Mouse (Mus musculus) urinary bladder, postnatal 25 days (tissue): ENCODE measurements around the gene Tcea3.

Experiments
- DNase-seq: peaks from one replicate; pipeline ENCODE4 v3.0.0; 2022; ENCODE audit warnings: low spot score

Gene Tcea3

DNA sequence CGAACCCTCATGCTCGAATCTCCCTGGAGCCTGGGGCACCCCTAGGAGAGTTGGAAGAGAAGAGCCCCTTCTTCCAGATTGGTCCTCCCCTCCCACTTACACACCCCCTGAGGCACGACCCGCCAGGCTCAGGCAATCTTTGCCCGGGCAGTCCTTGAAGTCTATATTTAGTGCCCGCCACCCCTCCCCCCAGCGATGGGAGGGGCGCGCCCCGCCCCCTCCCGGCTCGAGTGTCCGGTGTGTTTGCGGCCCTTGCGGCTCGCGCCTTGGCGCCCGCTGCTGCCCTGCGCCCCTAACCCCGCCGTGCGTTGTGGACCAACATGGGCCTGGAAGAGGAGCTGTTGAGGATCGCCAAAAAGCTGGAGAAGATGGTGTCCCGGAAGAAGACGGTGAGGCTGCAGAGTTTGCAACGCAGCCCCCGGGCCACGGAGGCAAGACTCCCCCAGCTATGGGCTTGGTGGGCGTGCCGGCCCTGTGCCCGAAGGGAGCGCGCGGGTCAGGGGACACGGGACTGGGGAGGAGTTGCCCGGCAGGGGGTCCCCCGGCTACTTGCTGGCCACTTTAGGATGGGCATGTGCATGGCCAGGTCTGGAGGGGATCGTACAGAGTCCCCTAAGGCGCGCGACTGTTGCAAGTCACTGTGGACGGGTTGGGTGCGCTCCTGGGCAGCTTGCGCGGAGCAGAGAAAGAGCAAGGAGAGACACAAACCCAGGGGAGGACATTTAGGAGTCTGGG lies at the start of gene Tcea3:
Gene Tcea3 (plus strand): TSS at position 1 of the 735 bp plus-strand sequence.
- no peak for DNase-seq

DNA sequence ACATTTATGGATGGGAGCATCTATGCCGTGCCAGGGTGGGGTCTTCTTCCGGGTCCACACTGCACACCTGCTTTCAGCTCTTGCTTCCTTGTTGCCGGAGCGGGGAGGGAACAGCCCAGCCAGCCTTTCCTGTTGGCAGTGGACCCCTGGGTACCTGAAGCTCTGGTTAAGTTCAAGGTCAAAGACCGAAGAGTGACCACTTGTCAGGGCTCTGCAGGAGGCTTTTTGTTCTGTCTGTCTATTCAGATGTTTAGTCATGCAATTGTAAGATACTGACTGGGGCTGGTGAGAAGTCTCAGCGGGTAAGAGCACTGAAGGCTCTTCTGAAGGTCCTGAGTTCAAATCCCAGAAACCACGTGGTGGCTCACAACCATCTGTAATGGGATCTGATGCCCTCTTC lies 48.7 kb upstream of the Tcea3 start:
- no peak for DNase-seq

DNA sequence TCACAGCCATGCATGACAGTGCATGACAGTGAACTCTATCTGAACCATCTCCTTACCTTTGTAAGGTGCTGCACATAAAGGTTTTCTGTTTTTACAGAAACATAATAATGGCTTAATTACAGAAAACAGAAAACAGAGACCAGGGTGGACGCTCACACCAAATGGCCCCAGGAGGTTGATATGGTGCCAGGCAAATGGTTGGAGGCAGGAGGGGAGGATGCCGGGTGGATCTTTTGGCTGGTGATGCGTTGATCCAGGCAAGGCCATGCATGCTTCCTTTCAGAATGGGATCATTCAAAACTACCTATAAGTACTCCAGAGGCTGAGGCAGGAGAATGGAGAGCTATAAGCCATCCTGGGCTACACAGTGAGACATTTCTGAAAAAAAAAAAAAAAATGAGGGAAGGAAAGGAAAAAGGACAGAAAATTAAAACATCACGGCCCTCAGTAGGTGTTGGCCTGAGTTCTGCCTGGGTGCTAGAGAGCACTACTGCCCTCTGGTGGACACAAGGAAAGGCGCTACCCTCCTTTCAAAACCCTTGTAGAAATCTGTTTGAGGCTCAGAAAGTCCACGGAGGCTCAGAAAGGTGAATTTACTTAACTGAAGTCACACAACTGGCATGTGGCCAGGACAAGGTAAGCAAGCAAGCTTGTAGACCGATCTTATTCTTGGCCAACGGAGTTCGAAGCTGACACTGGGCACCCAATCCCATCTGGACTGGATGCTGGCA lies 47.8 kb upstream of the Tcea3 start:
- DNase-seq, result peak; percentile 52

DNA sequence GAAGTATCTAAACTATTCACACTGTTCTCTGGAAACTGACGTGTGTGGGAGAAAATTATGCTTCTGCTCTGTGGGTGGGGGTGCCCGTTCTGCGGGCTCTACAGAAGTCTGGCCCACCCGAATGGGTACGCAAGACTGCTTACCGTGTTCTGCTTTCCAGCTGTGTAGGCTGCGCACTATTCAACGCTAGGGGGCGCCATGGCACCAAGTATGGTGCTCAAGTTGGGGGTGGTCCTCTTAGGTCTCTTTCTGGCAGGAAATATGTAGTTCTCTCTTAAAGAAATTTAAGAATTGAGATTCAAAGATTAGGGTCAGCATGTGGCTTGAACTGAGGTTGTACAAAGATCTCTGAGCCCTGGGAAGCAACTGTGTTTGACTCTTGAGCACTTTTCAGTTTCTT lies 45.0 kb upstream of the Tcea3 start:
- peak; percentile 77 for DNase-seq

DNA sequence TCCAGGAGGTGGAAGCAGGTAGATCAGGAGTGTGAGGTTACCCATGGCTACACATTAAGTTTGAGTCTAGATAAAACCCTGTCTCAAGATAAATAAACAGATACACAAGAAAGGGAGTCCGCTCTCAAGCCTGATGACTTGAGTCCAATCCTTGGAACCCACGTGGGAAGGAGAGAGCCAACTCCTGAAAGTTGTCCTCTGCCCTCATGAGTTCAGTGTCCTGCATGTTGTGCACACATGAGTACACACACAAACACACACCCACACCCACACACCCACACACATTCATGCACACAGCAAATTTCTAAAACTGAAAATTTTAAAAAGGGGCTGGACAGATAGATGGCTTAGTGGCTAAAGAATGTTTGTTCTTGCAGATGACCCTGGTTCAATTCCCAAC lies 42.8 kb upstream of the Tcea3 start:
- no peak for DNase-seq

DNA sequence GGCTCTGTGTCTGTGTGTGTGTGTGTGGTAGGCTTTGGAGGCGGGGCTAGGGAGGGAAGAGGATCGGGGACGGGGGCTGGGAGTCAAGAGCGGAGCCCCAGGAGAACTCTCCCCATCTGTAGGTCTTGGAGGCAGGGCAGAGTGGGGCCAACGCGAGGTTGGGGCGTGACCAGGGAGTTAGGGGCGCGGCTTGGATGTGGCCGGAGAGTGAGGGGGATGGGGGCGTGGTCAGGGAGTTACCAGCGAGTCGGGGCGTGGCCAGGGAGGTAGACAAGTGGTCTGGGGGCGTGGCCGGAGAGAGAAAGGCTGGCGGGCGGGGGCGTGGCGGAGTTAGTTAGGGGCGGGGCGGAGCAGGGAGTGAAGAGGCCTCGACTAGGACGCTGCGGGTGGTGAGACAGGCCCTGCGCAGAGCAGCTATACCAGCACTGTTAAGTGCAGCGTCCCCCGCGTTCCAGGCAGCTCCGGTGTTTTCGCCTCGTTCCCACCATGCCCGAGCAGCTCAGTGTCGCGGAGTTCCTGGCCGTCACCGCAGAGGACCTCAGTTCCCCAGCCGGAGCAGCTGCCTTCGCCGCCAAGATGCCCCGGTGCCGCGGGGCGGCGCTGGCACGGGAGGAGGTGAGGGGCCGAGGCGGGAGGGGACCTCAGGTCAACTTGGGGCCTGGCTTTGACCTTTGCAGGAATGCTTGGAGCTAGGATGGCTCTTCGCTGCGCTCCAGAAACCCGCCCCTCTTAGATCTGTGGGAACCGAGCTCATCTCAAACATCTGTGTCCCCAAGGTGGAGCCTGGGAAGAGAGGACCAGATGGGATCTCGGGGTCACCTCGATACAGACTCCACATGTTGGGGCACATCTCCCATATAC lies 41.3 kb upstream of the Tcea3 start, which contains the start of gene Asap3:
Gene Asap3 (plus strand): TSS at position 333 of the 861 bp plus-strand sequence.
- peak; percentile 98 for DNase-seq

DNA sequence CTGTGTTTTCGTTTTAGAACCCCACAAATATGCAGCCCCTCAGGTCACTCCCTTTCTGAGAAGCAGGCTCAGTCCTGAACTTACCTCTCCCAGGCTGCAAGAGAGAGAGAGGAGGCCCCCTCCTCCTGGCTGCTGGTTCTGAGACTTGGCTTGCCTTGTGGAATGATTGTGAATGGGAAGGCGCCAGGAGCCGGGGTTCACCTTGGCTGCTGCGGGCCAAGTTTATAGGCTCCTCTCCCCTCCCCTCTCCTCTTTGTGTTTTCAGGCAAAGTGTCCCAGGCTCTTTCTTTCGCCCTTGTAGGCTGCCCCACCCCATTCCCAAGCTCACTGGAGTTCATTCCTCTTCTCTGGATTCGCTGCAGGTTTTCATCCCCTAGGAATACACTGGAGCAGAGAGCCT lies 40.6 kb upstream of the Tcea3 start:
- no peak for DNase-seq

DNA sequence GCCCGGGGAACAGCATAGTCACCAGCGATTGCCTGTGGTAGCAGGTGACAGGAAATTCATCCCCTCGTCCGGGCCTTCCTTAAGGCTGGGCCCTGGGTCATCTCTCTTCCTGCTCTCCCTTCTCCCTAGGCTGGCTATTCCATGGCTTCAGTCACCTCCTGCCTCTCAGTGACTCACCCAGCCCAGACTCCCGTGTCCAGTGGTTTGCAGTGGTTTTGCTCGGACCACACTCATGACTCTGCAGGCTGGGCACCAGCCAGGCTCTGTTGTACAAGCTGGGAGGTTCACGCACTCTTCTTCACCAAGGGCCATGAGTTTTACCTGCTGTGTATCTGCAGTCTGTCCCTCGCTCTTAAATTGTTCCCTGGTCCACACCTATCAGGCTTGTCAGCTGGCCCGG lies 36.6 kb upstream of the Tcea3 start:
- DNase-seq, result no peak

DNA sequence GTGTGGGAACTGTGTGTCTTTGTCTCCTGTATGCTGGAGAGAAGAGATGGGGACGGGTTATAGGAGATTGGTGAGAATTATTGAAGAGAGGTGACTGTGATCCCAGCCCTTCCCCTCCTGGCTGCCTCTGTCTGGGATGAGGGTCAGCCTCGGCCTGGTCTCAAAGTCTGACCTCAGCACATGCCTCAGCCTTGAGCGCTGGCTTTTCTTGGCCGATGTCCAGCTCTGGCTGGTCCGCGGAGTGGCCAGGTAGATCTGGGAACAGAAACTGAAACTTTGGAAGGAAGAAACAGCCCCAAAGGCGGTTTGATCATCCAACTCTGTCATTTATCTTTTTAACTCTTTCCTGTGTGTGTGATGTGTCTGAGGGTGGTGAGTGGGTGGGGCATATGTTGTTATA lies 33.9 kb upstream of the Tcea3 start:
- no peak for DNase-seq

DNA sequence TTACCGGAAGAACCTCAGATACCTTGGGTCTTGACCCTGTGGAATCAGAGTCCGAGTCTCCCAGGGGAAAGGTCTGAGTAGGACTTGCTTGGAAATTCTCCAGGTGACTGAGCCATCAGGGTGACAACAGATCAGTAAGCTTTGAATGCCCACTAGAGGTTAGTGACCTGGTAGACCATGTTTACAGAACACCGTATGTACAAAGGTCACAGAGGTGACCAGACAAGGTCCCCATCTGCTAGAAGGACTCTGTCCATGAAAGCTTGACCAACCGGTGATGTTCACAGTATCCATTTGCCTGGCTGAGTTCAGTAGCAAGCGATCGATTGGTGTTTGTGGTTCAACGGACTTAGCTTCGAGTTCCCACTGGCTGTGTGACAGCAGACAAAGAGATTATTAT lies 32.7 kb upstream of the Tcea3 start:
- DNase-seq, result no peak

DNA sequence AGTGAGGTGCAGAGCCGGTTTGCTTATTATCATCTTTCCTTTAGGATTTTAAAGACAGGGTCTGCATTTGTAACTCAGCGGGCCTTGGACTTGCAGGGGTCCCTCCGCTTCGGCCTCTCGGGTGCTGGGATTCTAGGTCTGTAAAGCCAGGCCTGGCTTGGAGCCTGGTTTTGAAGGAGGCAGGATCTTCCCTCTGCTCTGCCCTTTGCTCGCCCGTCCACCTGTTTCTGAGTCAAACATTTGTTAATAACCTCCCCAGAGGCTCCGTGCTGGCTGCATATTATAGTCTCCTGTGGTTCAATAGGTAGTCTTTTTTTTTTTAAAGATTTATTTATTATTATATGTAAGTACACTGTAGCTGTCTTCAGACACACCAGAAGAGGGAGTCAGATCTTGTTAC lies 32.0 kb upstream of the Tcea3 start:
- DNase-seq, result no peak

DNA sequence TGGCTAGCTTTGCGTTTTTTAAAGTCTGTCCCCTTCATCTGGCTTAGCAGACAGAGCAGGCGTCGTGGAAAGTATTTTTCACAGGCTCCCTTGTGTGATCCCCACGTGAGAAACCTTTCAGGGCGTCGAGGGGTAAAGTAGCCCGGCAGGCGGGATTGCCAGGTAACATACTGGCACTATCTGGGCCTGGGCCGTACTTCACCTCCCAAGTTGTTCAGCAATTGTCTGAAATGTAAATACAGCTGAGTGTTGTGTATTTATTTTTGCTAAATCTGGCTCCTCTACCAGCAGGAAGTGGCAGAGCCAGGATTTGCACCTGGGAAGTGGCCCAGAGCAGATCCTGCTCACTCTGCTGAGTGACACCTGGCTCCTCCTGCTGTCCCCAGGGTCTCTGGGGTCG lies 30.5 kb upstream of the Tcea3 start:
- no peak for DNase-seq

DNA sequence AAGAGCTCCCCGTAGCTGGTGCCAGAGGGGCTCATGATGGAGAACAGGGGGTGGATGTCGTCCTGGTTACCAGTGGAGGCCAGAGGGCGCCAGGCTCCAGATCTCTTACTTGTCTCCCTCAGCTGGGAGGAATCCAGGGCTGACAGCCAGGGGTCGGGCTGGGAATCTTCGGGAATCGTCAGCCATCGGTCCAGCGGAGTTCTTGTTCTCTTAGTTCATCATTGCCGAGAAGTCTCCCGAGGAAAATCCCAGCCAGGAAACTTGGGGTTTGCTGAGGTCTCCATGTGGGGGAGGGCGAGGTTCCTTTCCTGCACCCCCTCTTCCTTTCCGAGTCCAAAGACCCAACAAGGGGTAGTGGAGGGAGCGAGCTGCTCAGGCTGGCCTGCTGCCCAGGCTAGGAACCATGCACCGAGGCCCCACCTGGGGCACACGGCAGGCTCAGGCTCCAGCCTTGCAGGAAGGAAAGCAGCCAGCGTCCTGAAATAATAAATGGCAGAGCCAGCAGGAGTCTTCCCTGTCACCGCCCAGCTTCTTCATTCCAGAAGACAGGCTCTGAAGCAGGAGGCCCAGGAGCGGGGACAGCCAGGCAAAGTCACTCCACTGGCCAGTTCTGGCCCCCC lies 28.8 kb upstream of the Tcea3 start:
- DNase-seq, result peak; percentile 67

DNA sequence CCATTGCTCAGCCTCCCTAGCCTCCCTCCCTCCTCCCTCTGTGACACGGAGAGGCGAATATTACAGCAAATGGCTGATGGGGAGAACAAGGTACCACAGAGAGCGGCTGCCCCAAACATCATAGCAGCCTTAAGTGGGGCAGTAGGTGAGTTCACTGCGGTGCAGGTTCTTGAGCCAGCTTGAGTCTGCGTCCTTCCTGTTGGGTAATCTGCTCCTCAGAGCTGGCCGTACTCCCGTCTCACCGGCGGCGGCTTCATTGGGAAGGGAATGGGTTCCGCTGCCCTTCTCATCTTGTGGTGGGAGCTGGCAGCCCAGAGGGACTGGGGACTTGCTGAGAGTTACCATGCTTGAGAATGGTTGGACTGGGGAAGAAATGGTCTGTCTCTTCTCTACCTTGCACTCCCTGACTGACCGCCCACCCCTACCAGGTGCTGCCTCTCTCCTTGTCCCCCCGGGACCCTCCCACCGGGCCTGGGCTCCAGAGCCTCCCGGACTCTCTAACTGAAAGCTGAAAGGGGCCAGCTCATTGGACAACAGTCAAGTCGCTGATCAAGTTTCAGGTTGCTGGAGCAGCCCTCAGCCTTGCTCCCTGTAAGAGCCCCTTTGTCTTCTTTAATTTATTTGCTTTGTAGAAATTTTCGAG lies 27.3 kb upstream of the Tcea3 start:
- DNase-seq, result no peak

DNA sequence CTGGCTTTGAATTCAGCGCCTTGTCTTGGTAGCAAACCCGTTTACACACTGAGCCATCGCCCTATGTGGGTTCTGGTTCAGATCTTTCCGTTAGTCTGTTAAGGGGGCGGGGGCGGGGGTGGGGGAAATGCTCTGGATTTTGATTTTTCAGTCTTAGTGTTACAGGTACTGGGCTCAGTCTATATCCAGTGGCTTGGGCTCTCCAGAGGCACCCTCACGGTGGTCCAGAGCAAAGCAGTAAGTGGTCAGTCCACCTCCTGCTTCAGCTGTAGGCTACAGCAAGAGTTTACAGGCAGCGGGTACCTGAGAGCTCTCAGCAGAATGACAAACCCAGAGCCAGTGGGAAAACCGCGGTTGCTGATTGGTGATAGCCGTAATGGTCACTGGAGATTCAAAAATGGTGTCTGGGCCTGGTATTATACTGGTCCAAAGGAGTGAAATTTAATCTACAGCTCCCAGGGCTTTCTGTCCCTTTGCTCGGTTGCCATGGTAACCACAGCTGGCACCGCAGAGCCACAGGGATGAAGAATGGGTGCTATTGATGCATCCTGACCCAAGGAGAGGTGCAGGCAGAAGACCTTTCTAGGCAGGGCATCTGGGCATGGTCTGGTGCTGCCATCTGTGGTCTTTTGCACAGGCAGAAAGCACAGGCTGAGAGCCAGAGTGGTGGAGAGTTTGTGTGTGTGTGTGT lies 23.8 kb upstream of the Tcea3 start:
- no peak for DNase-seq

DNA sequence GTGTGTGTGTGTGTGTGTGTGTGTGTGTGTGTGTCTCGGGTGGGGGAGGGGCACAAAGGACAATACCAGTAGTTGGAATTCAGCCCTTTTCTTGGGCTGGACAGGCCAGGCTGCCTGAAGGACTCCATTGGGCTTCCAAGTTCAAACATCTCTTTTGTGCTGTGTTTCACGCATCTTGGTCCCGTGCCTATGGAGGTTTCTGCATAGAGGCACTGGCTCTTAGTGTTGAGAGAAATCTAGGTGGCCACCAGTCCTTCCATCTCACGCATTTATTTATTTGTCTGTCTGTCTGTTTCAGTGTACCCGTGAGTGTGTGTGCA lies 23.3 kb upstream of the Tcea3 start:
- no peak for DNase-seq

DNA sequence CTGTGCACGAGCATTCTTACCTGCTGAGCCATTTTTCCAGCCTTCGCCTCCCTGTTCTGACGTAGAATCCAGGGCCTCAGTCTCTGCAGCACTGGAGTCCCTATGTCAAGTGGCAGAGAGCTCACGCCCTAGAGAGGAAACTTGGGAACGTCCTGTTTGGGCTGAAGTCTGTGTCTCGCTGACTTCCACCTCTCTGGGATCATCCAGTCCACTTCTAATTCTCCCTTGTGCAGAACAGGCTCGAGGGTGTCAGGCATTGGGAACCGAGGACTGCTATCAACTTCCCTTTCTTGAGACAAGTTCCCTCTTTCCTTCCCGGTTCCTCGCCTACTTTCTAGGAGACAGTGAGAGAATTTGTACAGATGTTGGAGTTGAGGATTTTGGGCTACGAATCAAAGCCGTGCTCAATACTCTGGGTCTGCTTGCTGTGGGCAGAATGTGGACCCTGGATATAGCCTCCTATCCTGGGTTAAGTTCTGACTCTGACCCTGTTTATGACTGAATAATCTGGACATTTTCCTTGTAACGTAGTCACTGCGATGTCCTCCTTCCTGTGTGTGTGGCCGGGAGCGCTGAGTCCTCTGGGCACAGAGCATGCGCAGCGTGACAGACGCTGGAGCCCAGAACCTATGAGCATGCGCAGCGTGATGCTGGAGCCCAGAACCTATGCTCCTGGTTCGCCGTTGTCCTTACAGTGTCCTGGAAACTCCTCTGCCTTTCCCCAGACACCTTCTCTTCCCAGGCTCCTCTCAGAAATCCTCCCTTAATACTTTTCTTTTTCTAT lies 22.7 kb upstream of the Tcea3 start:
- no peak for DNase-seq

DNA sequence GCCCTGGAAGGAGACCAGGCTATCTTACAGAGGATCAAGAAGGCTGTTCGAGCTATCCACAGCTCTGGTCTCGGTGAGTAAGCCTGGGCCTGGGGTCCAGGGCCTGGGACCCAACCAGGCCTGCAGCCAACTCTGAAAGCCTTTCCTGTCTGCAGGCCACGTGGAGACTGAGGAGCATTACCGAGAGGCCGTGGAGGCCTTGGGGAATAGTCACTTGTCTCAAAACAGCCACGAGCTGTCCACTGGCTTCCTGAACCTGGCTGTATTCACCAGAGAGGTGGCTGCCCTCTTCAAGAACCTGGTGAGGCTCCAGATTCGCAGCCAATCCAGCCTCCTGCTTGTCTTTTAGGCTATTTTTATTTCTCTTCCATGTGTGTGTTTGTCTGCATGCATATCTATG lies 20.1 kb upstream of the Tcea3 start:
- DNase-seq, result no peak

DNA sequence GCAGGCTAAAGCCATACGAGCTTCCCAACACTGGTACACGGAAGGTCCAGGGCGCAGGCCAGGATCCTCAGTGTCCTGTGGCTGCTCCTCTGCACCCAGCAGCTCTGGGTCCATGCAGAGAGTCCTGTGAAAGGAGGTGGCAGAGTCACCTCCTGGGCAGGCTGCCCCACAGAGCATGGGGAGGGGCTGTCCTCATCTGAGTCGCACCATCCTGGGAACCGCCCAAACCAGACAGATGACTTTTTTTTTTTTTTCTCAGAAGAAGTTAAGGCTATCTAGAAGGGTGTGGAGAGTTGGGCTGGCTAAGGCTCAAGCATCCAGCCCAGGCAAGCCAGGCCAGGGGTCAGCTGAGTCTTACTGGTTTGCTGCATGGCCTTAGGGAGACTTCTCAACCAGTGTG lies 18.9 kb upstream of the Tcea3 start:
- no peak for DNase-seq

DNA sequence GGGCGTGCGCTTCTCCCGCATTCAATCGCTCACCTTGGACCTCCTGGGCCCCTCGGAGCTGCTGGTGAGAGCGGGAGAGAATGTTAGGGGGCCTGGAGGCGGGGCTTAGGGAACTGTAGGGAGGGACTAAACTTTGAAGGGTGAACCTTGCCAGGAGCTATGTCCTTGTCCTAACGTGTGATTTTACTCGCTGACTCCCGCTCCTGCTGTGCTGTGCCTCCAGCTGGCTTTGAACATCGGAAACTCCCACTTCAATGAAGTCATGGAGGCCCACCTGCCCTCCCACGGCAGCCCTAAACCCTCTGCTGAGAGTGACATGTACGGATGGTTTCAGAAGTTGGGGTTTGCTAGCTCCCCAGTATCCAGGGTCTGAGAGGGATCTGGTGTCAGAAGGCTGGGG lies 8.9 kb upstream of the Tcea3 start:
- DNase-seq, result no peak

DNA sequence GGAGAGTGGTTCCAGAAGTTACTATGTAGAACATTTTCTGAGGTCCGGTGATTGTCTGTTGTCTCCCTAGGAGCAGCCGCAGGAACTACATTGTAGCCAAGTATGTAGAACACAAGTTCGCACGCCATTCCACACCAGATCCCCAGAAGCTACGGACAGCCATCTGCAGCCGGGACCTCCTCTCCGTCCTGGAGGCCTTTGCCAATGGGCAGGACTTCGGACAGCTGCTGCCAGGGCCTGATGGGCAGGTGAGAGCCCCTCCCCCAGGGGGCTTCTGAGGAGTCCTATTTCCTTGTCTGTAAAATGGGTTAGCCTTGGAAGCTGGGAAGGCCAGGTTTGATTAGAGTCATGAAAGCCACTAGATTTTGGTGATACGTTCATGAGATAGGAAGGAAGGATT lies 8.4 kb upstream of the Tcea3 start:
- no peak for DNase-seq
